Mouse (Mus musculus) forebrain, embryonic 11.5 days (tissue): ENCODE measurements around the gene Hddc3. TPM values are rescaled to one million over a fixed set of nuclear protein-coding genes. Genes with fewer than 3 reads are reported as not detected.
A peak's percentile ranks its signal among the peaks of the same experiment; 100 is the strongest.

Experiments used
- ATAC-seq: fragments of 200-750 bp; cut with Nextera tagmentation; replicated peaks from 2 replicates; pipeline ENCODE4 v1.8.0; 2017; ENCODE audit warnings: moderate TSS enrichment; ENCODE audit not compliant: low FRiP score
- DNase-seq: peaks from one replicate; pipeline ENCODE4 v3.0.0-alpha.2; 2017; ENCODE audit warnings: low spot score
- H3K27ac ChIP-seq: fragments of 300-500 bp; sonication (generic); 2 replicates; pipeline ENCODE4 v1.5.1; 2014; ENCODE audit warnings: low read depth, low read length
- H3K27me3 ChIP-seq: fragments of 300-500 bp; sonication (generic); 2 replicates; pipeline ENCODE4 v1.6.1; 2014; ENCODE audit warnings: mild to moderate bottlenecking, low read length, mixed read lengths; ENCODE audit not compliant: control insufficient read depth, insufficient read depth
- H3K36me3 ChIP-seq: fragments of 300-500 bp; sonication (generic); 2 replicates; pipeline ENCODE4 v1.6.1; 2014; ENCODE audit warnings: mild to moderate bottlenecking, low read length, moderate library complexity, mixed read lengths; ENCODE audit not compliant: control insufficient read depth, insufficient read depth
- H3K4me1 ChIP-seq: fragments of 300-500 bp; sonication (generic); replicated peaks from 2 replicates; pipeline ENCODE4 v1.6.1; 2014; ENCODE audit warnings: low read length, mixed read lengths; ENCODE audit not compliant: control insufficient read depth, insufficient read depth
- H3K4me2 ChIP-seq: fragments of 300-500 bp; sonication (generic); 2 replicates; pipeline ENCODE4 v1.6.1; 2014; ENCODE audit warnings: low read depth, mild to moderate bottlenecking, low read length, moderate library complexity, mixed read lengths; ENCODE audit not compliant: severe bottlenecking
- H3K4me3 ChIP-seq: fragments of 300-500 bp; sonication (generic); 2 replicates; pipeline ENCODE4 v1.5.1; 2014; ENCODE audit warnings: low read depth, low read length
- H3K9ac ChIP-seq: fragments of 300-500 bp; sonication (generic); 2 replicates; pipeline ENCODE4 v1.6.1; 2014; ENCODE audit warnings: low read length
- H3K9me3 ChIP-seq: fragments of 300-500 bp; sonication (generic); 2 replicates; pipeline ENCODE4 v1.6.1; 2016; ENCODE audit warnings: low read length, mixed read lengths; ENCODE audit not compliant: control insufficient read depth
- WGBS: fragments of 180-500 bp; shearing (Covaris S2); extraction: QIAGEN DNeasy Blood & Tissue Kit; methylation state at CpG from one replicate; pipeline ENCODE4 v1.1.7; 2014; 5-methylcytosine and 5-hydroxymethylcytosine counted together
- polyA plus RNA-seq: library from polyadenylated mRNA; unstranded; fragments of >200 nt; fragmentation: Nextera tagmentation; extraction: Ambion mirVana; gene quantifications from 2 replicates; pipeline ENCODE4 v1.2.1, GENCODE M21; 2014

Gene Hddc3
- polyA plus RNA-seq, 1 experiment from 2014 or later, result 23.8 TPM

DNA sequence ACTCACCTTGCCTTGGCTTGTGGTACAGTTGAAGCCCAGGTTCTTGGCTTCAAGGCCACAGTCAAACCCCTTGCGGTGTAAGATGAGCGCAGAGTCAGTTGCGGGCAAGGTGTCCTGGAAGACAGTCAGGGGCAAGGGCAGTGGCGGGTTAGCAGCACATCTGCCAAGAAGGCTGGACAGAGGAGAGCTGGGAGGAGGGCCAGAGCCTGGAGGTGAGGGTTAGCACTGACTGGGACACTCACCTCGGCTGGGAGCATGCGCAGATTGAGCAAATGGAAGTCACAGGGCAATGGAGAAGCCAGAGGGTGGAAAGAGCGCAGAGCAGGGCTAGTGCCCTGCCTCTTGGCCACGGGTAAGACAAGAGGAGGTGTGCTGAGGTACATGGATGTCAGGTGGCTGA is 10.0 kb downstream of the Hddc3 start:
- Histone ChIP-seq H3K9ac (no peak overlapping the region), H3K27ac (no peak overlapping the region), H3K4me3 (no peak overlapping the region), H3K4me1 (peaks cover 5% of the 10 kb centered on the region; the same call in 1 of the 2 replicates), H3K4me2 (no peak overlapping the region), H3K27me3 (no peaks in the 10 kb centered on the region), H3K36me3 (peaks cover 4% of the 10 kb centered on the region; the same call in 1 of the 2 replicates), H3K9me3 (no peaks in the 10 kb centered on the region)
- no peak for ATAC-seq
- DNase-seq, result no peak
- WGBS, result 94% methylated on average over 8 of the region's 8 CpGs

GRCm38 (mm10) chr7:80356351-80356750 is 13.4 kb downstream of the Hddc3 start:
- peaks cover 4% of the 10 kb centered on the region; the same call in 1 of the 2 replicates for H3K36me3 ChIP-seq
- H3K9ac ChIP-seq, result no peak overlapping the region
- ATAC-seq (no peak), DNase-seq (no peak)
- no peaks in the 10 kb centered on the region for H3K27me3 ChIP-seq
- 88% methylated on average over 13 of the region's 13 CpGs for WGBS
- no peak overlapping the region for H3K4me2 ChIP-seq
- no peak overlapping the region for H3K4me3 ChIP-seq
- H3K9me3 ChIP-seq, result no peaks in the 10 kb centered on the region
- H3K27ac ChIP-seq, result no peak overlapping the region; the same call in 1 of the 2 replicates
- peaks cover 5% of the 10 kb centered on the region; the same call in 1 of the 2 replicates for H3K4me1 ChIP-seq

- Histone ChIP-seq H3K4me2 (no peak overlapping the region), H3K9me3 (no peaks in the 10 kb centered on the region), H3K36me3 (peaks cover 4% of the 10 kb centered on the region; the same call in 1 of the 2 replicates), H3K9ac (no peak overlapping the region), H3K4me1 (peaks cover 5% of the 10 kb centered on the region; the same call in 1 of the 2 replicates), H3K4me3 (no peak overlapping the region), H3K27ac (peak overlapping the region; percentile 54), H3K27me3 (no peaks in the 10 kb centered on the region)
- DNase-seq (no peak), ATAC-seq (no peak)
- WGBS, result 14% methylated on average over 8 of the region's 8 CpGs
These were observed 14.3 kb downstream of the Hddc3 start for GRCm38 (mm10) chr7:80357156-80357555.

GRCm38 (mm10) chr7:80358039-80358438 is 15.1 kb downstream of the Hddc3 start:
- Histone ChIP-seq H3K4me1 (peaks cover 5% of the 10 kb centered on the region; the same call in 1 of the 2 replicates), H3K36me3 (no peaks in the 10 kb centered on the region; the same call in 1 of the 2 replicates), H3K4me3 (no peak overlapping the region), H3K4me2 (no peak overlapping the region), H3K9me3 (no peaks in the 10 kb centered on the region), H3K27me3 (no peaks in the 10 kb centered on the region), H3K9ac (no peak overlapping the region), H3K27ac (no peak overlapping the region)
- ATAC-seq, result no peak
- 71% methylated on average over 4 of the region's 4 CpGs for WGBS
- DNase-seq, result no peak

DNA sequence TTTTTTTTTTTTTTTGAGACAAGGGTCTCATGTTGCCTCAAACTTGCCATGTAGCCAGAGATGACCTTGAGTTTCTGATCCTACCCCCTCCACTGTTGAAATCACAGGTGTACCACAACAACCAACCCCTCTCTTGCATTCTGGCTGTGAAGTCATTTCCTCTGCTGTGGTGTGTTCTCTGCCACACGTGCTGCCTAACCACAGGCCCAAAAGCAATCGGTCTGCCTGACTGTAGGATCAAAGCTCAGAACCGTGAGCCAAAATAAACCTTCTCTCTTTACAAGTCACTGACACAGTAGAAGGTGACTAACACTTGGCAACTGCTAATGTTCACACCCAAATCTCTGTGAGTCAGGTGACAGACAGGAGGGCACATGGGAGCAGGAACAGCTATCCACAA is 17.5 kb downstream of the Hddc3 start:
- H3K36me3 ChIP-seq, result no peaks in the 10 kb centered on the region; the same call in 1 of the 2 replicates
- WGBS, result 88% methylated on average over 3 of the region's 3 CpGs

DNA sequence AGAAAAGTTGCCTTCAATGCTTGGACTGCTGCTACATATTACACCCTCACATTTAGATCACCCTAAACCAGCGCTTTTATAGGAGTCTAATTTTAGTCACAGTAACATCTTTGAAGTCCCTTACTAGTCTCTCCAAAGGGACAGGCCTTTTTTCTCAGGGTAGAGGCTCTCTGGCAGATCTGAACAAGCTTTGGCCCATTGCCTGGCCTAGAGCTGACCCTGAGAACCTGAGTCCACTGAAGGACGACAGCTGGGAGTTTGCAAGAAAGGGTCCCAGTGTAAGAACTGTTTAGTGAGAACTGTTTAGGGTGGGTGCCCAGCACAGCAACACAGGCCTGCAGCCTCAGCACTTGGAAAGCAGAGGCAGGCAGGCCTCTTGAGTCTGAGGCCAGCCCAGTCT is 22.9 kb downstream of the Hddc3 start:
- no peak overlapping the region for H3K27ac ChIP-seq
- ATAC-seq, result no peak
- H3K9me3 ChIP-seq, result no peaks in the 10 kb centered on the region
- H3K4me2 ChIP-seq, result no peak overlapping the region
- 87% methylated on average over 2 of the region's 2 CpGs for WGBS
- peaks cover 8% of the 10 kb centered on the region; the same call in 1 of the 2 replicates for H3K4me1 ChIP-seq
- no peak overlapping the region for H3K4me3 ChIP-seq
- no peak for DNase-seq
- no peaks in the 10 kb centered on the region for H3K27me3 ChIP-seq
- H3K9ac ChIP-seq, result no peak overlapping the region
- H3K36me3 ChIP-seq, result peaks cover 6% of the 10 kb centered on the region; the same call in 1 of the 2 replicates

More for the DNA sequence above, 17.5 kb downstream of the Hddc3 start:
- Histone ChIP-seq H3K27ac (no peak overlapping the region), H3K4me1 (peaks cover 5% of the 10 kb centered on the region; the same call in 1 of the 2 replicates), H3K9me3 (no peaks in the 10 kb centered on the region), H3K9ac (no peak overlapping the region), H3K4me2 (no peak overlapping the region), H3K4me3 (no peak overlapping the region), H3K27me3 (no peaks in the 10 kb centered on the region)
- DNase-seq (no peak), ATAC-seq (no peak)

DNA sequence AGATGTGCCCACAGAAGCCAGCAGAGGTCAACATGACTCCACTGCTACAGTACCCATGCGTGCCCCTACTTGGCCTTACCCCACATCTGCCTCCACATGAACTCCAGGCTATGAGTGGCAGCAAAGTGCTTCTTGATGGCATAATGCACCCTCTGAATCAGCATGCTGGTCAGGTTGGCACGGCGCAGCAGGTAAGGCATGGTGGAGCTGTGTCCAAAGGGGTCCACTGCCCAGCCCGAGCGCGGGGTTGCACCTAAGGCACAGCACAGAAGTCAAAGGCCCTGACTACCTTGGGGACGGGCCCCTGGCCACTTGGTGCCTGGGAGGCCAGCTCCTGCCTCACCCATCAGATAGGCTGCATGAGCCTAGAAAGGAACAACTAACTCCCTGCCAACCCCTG is 24.3 kb downstream of the Hddc3 start:
- peaks cover 6% of the 10 kb centered on the region; the same call in 1 of the 2 replicates for H3K36me3 ChIP-seq

DNA sequence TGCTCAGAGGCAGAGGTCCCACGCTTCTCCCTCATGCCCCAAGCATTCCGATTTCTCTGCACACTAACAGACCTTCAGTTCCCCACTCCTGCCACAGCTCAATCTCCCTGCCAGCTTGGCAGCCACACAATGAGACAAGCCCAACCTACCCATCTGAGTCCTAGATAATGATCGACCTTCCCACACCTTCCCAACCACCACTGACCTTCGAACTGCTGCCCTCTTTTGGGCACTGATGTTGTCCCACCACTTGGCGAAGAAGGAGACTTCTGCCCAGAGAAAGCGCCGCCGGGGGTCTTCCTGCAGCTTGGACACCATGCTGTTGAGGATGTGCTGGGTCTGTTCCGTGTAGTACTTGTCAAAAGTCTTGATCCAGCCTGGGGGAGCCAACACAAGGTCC is 25.1 kb downstream of the Hddc3 start:
- Histone ChIP-seq H3K36me3 (peaks cover 6% of the 10 kb centered on the region; the same call in 1 of the 2 replicates), H3K9me3 (no peaks in the 10 kb centered on the region), H3K4me2 (no peak overlapping the region), H3K4me3 (no peak overlapping the region), H3K4me1 (peaks cover 10% of the 10 kb centered on the region; the same call in 1 of the 2 replicates), H3K27me3 (no peaks in the 10 kb centered on the region), H3K27ac (no peak overlapping the region), H3K9ac (no peak overlapping the region)
- WGBS, result 93% methylated on average over 9 of the region's 9 CpGs
- DNase-seq, result no peak
- no peak for ATAC-seq

More for the DNA sequence above, 24.3 kb downstream of the Hddc3 start:
- Histone ChIP-seq H3K4me3 (no peak overlapping the region), H3K4me1 (peaks cover 10% of the 10 kb centered on the region; the same call in 1 of the 2 replicates), H3K9ac (no peak overlapping the region), H3K4me2 (no peak overlapping the region), H3K27me3 (no peaks in the 10 kb centered on the region), H3K9me3 (no peaks in the 10 kb centered on the region), H3K27ac (no peak overlapping the region)
- no peak for ATAC-seq
- DNase-seq, result no peak
- WGBS, result 97% methylated on average over 7 of the region's 7 CpGs
